Mouse (Mus musculus) pancreas, adult 10 weeks (tissue): ENCODE measurements around the gene 4930523C07Rik. TPM values are rescaled to one million over a fixed set of nuclear protein-coding genes. Genes with fewer than 3 reads are reported as not detected.

Experiments used
- polyA plus RNA-seq: library from polyadenylated mRNA; stranded (reverse); fragments of 350-450 nt; fragmentation: Illumina TruSeq; extraction: RNeasy Lipid Tissue Mini Kit (QIAGEN cat#74804); gene quantifications from one replicate; pipeline ENCODE4 v1.2.3, GENCODE M21; 2015; ENCODE audit warnings: low read depth, low replicate concordance; ENCODE audit not compliant: insufficient read depth

The 4930523C07Rik gene
- polyA plus RNA-seq = 2.4 TPM

DNA sequence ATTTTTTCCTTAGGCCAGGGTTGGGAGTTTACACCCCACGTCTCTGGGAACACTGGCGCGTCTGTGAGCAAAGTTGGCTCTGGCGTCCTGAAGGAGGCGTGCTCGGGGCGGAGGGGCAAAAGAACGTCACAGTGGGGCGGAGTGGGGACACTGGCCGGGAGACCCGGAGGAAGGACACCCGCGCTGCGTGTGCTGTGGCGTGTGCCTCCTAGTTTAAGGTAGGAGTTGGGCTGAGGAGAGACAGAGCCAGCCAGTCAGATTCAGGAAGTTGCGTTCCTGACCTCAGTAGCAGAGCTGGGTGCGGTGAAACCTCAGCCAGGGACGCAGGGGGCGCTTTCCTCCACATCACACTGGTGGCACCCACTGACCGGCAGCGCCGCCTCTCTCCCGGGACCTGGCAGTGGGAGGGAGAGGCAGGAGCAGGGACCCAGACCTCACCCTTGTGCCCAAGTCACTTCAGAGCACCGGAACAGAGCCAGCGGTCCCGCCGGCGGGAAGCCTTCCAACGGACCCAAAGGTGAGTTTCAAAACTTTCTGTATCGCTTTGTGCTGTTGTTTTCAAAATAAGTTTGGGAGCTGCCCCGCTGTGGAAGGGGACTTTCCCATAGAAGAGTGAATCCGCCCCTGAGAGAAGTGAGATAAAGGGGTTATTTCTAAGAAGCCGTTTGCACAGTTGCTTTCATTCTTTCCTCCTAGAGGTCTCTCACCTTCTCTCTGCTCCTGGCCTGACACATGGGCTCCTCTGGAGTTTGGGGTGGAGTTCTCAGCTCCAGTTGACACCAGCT is at the start of gene 4930523C07Rik:
Gene 4930523C07Rik, plus strand, starts transcription at position 146 of the 785 bp plus-strand sequence.

Other genes with a start within 250 kb of the 4930523C07Rik start
- not detected for gene Tnn, start 109.2 kb downstream of the 4930523C07Rik start, polyA plus RNA-seq
- gene Mrps14, start 150.8 kb downstream of the 4930523C07Rik start, polyA plus RNA-seq = 19.0 TPM
- gene Cacybp, start 168.5 kb downstream of the 4930523C07Rik start, polyA plus RNA-seq = 9.9 TPM